Mouse (Mus musculus): Measurements from ENCODE around the gene 4930469K13Rik.

- no peak for TF ChIP-seq CTCF (IDR thresholded peaks at IDR 0.05; ENCODE audit: extremely low read depth, insufficient read depth, low read length)
- TF ChIP-seq POLR2A (IDR thresholded peaks at IDR 0.05; ENCODE audit: extremely low read depth, insufficient read depth, low read length), result no peak
Observed at GRCm38 (mm10) chr11:33962688-33963407, 135.5 kb downstream of the 4930469K13Rik start, which contains the start of gene Kcnmb1.

Data from cortical plate, adult 2 months (tissue).